Mouse (Mus musculus) inflammation-experienced regulatory T-cells, adult 6 months (primary cell): ENCODE data around the gene Nalcn. TPM values are rescaled to one million over a fixed set of nuclear protein-coding genes. Genes with fewer than 3 reads are reported as not detected.

Source experiments
- ATAC-seq: one replicate; pipeline ENCODE4 v1.8.0; 2017
- polyA plus RNA-seq, 3 experiments: library from polyadenylated mRNA; unstranded; fragments of 100-300 nt; shearing (Covaris generic); gene quantifications; one replicate each; pipeline ENCODE4 v1.2.1; 2017

Gene Nalcn
- polyA plus RNA-seq, 3 experiments from 2014 or later: not detected

DNA sequence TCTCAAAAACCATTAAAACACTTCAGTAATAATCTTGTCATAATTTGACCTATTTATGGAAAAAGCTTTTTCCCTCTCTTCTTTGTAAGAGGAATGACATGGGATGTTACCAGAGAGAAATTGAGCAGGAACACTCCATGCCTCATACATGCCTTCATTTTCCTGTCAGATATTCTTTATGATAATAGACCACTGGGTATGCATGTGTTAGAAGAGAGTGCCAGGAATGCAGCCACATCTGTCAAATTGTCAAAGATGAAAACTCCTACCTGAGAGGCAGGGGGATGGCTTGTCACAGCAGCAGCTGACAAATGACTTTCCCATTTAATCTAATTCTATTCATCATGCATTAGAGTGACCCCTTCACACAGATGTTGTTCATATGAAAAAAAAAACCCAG is 131.4 kb downstream of the Nalcn start:
- ATAC-seq: no peak

DNA sequence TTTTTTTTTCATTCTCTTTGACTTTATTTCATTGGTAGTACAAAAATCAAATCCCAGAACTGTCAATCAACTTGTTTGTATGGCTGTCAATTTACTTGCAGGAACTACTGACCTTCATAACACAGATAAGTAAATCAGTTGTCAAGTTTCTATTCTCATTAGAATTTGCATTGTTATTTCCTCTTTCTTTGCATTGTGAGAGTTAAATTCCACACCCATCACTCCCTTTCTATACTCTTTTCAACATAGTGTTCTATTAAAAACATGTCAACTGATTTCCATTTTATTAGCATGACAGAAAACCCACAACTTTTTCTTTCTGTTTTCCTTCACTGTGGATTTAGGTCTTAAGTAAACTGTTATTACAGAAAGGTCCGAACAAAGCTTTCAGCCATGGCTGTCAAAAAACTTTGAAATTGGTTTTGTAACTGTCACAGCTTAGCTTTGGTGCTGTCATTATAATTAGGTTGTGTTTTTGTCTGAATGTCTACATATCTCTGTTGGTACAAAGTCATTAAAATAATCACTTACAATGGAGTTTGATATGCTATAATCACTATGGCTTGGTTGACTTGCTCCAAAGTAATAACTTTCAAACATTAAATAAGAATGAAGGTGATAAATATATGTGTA is 138.3 kb downstream of the Nalcn start:
- ATAC-seq: no peak

DNA sequence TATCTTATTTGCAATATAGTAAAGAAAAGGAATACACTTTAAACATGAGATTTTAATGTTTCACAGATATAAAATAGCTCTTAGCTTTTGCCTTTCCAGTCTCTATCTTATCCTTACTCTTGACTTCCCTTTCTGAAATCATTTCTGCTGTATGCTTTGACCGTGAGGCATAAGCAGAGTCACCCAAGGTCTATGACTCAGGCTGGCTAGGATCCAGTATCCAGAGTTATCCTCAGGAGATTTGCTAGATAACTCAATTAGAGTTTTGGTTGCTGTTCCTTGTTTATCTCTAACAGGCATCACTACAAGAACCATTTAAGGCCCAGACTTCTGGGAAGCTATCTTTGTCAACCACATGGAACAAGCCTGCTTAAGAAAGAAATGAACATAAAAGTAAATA is 164.9 kb downstream of the Nalcn start:
- ATAC-seq: no peak

DNA sequence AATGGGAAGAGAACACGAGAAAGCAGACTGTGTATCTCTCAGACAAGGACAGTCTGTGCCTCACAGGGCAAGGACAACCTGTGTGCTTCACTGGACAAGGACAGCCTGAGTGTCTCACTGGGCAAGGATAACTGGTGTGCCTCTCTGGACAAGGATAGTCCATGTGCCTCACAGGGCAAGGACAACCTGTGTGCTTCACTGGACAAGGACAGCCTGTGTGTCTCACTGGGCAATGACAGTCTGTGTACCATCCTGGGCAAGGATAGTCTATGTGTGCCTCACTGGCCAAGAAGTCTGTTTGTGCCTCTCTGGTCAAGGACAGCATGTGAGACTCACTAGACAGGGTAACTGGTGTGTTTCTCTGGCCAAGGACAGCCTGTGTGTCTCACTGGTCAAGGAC is 180.9 kb downstream of the Nalcn start:
- no peak for ATAC-seq

DNA sequence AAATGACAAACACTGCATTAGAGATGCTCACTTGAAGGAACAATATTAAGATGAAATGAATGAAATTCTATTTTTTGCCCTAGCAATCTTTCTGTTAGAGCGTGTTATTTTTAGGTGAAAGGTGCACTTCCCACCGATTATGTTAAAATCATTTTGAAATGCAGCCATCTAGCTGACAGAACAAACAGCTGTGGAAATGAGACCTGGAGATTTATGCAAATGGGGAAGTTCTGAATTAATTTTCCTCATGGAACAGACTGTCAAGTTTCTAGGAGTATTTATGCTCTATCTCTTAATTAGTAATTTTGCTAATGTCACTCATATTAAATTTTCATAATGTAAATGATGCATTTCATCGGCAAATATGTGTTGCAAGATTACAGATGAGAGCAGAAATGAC is 191.4 kb downstream of the Nalcn start:
- ATAC-seq: no peak

DNA sequence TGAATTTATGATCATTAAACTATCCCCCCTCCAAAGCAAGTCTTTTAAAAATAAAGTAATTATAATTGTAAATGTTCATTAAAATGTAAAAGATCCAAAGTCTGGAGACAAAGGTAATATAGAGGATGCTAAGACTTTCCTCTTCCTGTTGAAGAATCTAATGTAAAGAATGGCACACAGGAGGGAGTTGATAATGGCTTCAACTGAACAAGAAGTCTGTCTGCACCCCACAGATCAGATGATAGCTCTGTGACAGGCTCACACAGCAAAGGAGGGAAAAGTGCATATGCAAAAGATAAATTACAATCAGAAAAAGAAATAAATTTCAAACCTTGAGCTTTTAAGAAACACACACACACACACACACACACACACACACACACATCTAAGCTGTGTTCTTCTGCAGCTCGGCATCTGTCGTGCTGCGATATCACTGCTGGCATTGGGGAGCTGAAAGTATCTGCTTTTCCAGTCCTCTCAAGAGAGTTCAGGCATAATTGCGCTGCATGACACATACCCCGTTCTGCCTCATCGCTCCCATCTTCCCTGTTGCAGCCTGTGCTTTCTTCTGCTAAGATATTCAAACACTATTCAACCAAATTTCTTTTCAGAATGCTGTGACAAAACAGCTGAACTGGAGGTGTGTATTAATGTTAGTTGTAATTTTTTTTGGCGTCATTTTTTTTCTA is 250.6 kb downstream of the Nalcn start:
- no peak for ATAC-seq

DNA sequence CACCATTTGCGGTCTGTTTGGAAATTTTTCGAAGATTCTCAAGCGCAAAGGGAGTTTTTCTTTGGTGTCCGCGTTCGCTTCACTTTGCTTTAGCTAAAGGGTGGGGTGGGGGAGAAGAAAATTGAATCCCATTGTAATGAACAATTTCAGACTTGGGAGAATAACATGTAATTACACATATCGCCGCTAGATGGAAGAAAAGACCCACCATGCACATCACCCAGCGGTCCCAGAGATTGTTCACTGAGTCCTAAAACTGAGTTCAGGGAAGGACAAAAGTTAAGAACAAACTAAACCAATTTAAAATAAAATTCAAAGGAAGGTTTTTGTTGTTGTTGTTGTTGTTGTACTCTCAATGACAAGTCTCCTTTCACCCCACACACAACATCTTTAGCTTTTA is 255.4 kb downstream of the Nalcn start:
- ATAC-seq: peak; percentile 54

DNA sequence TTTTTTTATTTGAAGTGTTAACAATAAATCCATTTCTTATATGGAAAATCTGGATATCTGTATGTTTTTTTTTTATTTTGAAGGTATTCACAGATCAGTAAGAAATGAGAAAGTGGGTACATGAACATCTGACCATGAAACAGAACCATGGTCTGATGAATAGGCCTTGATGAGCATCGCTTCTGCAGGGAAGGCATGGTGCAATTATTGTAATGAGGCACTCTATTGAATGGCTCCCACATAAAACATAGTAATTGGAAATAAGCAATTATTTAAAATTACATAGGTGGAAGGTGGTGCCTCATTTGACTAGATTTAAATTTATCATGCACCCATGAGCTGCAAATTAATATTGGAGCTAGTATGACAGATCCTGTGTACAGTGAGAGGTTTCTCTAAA is 267.3 kb downstream of the Nalcn start:
- ATAC-seq: no peak

DNA sequence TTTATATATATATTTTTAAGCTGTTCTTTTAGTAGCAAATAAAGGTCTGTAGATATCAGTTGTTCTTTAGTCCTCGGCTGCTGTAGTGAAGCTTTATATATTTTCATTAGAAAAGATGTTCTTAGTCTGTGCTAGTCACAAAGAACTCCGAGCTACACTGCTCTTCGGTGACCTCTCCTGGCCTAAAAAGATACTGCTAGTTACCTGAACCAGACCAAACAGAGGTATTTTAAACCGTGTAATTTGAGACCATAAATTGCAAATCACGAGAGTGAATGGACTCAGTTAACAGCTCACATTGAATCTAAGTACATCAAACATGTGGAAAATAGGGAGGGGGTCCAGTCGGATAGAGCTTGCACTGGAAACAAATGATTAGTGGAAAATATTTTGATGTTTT is 274.0 kb downstream of the Nalcn start:
- ATAC-seq: peak; percentile 67

DNA sequence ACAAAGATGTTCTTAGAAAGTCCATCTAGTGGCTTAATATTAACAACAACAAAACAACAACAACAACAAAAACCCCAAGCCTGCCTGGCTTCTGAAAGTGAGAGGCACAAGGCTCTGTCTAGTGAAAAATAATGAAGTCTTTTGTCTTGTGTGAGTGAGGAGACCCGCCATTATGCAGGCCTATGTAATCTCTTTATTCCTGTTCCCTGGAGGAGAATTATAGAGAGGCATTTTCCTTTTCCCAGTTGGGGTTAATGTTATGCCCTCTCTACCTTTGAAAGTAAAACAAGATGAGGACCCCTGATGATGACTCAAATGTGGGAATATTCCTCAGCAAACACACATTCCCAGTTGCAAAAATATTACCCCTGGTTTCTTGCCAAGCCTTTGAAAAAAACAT is 295.1 kb downstream of the Nalcn start:
- ATAC-seq: no peak

DNA sequence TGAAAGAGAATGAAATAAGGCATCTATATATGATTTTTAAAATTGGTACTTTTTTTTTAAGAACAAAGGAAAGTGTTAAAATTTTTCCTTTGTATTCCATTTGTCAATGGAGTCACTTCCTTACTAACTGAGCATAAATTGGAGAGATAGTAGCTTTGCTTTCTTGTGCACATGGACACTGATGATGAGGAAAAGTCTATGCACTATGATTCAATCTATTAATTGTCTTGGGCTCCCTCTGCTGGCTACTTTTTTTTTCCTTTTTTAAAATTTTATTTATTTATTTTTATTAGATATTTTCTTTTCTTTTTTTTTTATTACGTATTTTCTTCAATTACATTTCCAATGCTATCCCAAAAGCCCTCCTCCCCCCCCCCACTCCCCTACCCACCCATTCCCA is 312.6 kb downstream of the Nalcn start:
- no peak for ATAC-seq

DNA sequence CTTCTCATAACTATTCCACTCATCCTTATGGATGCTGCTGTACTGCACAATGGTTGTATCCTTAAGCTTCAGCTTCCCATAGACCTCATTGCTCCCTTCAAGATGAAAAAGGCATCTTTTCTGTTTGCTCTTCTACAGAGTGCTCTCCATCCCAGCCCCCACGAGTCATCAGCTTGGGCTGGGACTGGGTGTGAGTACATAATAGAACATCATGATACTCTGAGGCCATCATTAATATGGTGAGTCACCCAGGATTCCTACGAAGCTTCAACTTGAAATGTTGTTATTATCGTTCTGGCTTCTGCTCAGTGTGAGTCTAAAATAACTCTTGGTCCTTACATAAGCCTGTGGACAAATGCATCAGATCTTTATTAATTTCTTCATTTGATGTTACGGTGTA is 314.6 kb downstream of the Nalcn start:
- ATAC-seq: no peak

DNA sequence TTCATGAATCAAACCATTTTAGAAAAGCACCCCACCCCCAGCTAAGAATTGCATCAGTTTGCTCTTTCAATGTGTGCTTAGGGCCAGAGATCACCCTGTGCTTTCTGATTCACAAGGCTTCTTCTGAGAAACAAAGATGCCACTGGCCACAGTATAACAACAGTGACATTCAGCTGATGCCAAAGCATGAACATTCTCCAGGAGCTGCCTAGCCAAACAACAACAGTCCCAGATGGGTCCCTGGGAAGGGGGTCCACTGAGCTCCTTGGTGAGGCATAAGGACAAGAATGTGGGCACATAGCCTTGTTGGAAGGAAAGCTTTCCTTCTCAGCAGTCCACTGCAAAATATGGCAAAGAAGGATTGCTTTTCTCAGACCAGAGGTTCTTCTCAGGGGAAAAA is 330.9 kb downstream of the Nalcn start:
- ATAC-seq: no peak

DNA sequence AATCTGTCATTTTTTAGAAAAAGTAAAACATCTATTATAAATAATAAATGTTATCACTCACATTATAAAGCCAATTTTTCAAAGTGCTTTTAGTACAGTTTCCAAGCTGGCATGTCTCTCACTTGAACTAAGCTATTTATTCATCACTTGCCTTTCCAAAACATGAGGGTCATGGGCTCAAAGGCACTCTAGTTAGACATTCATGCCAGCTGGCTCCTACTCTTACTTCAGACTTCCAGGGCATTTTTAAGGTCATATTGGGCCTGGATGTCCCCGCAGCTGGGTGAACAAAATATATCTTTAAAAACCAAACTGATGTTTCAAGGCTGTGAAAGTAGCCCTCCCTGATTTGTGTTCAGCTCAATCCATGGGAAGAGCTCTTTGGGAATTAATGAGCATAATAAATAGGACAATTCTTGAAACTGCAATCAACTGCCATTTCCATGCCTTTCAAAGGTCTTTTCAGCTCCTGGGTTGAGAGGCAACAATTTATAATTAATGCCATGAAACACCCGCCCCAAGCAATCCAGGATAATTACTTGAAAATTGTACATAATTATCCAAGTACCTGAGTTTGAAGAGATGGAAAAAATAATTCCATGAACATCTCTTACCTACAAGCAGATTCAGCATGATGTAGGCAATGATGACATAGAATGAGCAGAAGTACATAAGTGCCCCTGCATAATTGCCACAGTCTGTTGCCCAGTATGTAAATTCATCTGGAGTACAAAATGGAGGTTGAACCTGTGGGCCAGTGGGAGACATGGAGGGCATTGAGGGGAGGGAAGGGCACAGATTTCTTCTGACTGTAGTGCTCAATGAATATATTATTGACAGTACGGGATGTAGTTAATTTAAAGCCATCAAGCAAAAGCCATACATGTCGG is 335.6 kb downstream of the Nalcn start:
- ATAC-seq: no peak

DNA sequence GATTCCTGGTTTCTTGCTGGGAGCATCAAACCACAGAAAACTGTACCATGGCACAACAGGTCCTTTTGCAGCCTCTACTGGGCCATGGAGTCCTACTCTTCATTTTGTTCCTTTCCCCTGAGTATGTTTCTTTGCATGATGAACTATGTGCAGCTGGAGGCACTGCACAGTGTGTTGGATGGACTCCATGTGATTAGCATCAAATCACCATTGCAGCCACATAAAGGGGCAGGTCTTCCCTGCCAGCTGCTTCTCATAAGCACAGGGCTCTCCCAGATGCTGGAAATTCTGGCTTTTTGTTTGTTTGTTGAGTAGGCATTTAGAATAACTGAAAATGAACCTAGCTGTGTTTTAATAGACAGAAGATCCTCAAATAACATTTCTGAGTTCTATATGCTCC is 344.8 kb downstream of the Nalcn start:
- no peak for ATAC-seq

DNA sequence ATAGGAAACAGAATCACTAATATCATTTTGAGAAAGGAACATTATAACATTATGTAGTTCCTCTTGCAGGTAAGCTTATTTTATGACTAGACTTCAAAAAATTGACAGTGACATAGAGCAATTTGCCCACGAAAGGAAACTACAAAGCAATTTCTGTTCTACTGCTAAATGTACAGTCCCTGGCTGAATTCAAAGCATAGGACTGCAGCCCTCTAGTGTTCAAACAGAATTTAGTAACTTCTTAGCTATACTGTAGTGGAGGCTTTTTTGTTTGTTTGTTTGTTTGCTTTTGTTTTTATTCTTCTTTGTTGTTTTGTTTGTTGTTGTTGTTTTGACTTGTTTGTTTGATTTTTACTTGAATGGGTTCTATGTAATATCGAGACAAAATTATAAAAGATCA is 354.8 kb downstream of the Nalcn start:
- ATAC-seq: no peak

DNA sequence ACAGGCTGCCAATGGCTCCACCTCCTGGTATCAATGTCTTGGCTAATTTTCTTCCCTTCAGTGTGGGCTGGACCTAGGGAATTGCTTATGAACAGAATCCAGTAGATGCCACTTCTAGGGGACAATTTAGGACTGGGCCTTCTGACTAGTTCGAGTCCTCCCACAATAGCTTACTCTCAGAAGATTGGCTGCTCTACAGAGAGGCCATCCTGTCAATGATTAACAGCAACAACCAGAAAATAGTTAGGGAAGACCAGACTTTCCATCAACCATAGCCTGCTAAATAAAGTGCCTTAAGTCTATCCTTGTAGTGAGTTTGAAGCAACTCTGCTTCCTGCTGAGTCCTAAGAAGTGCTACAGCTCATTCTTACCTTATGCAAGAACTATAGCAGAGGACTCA is 386.2 kb downstream of the Nalcn start:
- no peak for ATAC-seq

DNA sequence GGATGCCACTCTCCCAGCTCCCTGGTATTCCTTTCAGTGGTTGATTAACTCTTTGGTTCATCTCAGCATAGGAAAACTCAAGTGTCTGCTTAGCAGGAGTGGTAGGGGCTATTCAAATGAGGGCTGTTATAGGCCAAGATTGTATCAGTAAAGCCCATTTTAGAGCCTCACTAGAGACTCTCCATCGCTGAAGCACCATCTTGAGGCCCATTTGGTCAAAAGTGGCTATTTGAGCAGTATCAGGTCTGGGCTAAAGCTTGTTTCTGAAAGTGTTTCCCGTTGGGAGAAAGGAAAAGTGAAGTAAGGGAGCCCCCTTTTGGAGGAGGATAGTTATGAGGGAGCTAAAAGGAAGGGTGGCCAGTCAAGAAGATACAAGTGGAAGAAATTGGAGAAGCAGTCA is 387.0 kb downstream of the Nalcn start:
- ATAC-seq: no peak

DNA sequence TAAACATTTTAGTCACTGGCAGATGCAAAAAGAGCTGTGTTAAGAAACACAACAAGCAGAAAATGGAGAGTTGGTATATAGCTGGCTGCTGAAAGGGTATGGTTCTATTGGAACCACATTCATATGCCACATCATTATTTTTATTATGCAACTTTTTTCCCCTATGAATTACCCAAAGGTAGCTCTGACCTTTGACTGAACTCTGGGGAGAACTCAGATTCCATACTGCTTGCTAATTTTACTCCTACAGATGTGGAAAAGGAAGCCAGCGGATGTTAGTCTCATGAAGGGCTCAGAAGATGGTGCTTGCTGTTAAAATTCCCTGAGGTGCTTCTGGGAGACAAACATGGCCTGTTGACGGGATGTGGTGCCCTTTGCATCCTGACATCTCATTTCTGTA is 389.9 kb downstream of the Nalcn start:
- ATAC-seq: no peak

DNA sequence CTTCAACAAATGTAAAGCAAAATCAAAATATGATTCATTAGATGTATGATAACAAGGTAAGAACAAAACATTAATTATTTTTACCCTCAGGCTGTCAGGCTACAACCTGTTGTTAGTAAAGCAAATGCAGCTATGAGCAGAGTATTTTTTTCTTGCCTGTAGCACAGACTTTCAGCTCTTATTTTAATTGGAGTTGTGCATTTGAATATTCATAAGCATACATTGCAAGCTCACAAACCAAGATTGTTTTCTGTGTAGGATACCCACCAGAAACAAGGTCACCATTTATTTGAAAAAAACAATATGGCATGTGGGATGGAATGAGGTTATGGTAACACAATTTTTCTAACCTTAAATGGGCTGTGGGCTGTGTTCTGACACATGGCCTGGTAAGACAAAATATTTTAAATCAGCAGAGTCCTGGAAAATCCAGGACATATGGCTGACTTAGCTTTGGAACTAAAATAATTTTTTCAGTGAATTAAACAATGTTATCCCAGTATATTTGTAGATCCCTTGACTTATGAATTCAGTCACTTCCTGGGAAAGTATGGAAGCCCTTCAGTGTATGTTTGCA is 394.2 kb downstream of the Nalcn start:
- ATAC-seq: no peak
